ENCODE assay signal across 14 mouse cellular contexts in the genomic region with DNA sequence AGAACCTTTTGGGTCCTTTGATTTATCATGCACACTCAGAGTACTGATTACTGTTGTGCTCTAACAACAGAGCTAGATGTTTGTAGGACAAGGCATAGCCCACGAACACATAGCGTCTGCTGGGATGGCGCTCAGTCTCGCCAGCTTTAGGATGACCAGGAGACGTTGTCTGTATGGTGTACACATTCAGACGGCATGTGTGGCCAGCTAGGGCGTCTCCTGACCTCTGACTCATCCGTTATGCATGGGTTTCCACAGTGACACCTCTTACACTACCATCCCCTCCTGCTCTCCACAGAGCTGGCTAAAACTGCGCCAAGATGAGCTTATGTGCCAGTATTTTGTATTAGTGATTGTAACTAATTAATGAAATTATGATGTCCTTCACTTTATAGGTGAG.
"Had no signal": no experiment of that assay in that cellular context is flagged by ENCODE, and none has a peak within 500 bp of the region (broad histone marks: within the 10 kb centered on the region; RNA-seq: fewer than 3 reads in every experiment).

No protein-coding gene starts in this region.

- H3K4me2 ChIP-seq: kidney, embryonic 15.5 days; lung, embryonic 14.5 days; midbrain, embryonic 12.5 days had no signal

- H3K27ac ChIP-seq: kidney, embryonic 15.5 days; left cerebral cortex, adult 2 months; liver, embryonic 14.5 days; midbrain, embryonic 12.5 days had no signal

- H3K9ac ChIP-seq: kidney, embryonic 15.5 days; liver, embryonic 14.5 days; liver, postnatal 0 days; lung, embryonic 14.5 days; midbrain, embryonic 12.5 days had no signal

- DNase-seq: kidney, postnatal 10 days; kidney, postnatal 36 days; layer of hippocampus, postnatal 36 days; liver, postnatal 0 days; lung, embryonic 14.5 days; lung, postnatal 36 days; thymus, adult 18-20 months; thymus, postnatal 36 days had no signal

- ATAC-seq: liver, postnatal 0 days; lung, postnatal 0 days; midbrain, embryonic 16.5 days had no signal

- H3K4me3 ChIP-seq: kidney, embryonic 15.5 days; left cerebral cortex, adult 2 months; midbrain, embryonic 12.5 days had no signal

- H3K36me3 ChIP-seq: midbrain, embryonic 12.5 days had no signal

- H3K9me3 ChIP-seq: kidney, embryonic 15.5 days; midbrain, embryonic 12.5 days had no signal

- H3K27me3 ChIP-seq: kidney, embryonic 15.5 days; midbrain, embryonic 12.5 days had no signal
